Mouse (Mus musculus) frontal cortex, postnatal 36 days (tissue): Measurements from ENCODE around the gene Oosp1.

ENCODE experiments used
- DNase-seq, 2 experiments: peaks; one replicate each; pipeline ENCODE4 v3.0.0; 2022; ENCODE audit warnings: low spot score in 2 of 2

Oosp1 gene

DNA sequence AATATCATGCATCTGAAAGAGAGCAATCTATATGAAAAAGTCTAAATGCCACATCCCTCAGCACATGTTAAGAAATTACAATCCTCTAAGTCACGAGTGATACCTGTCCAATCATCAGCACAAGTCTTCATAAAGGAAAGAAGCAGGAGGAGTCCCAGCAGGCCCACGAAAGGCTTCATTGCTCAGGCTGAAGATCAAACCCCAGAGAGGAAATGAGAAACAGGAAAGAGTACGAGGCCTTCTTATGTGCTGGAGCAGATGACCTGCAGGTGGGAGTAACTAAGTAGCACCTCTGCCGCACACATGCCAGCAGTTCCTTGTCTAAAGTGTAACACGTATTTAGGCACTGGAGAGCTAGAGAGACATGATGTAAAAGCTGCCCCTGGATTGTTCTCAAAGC, at the start of gene Oosp1:
Gene Oosp1, minus strand, starts transcription at position 312 of the 400 bp plus-strand sequence.
- no peak for DNase-seq

GRCm38 (mm10) chr19:11736455-11736854, 45.5 kb upstream of the Oosp1 start:
- DNase-seq, result no peak

DNA sequence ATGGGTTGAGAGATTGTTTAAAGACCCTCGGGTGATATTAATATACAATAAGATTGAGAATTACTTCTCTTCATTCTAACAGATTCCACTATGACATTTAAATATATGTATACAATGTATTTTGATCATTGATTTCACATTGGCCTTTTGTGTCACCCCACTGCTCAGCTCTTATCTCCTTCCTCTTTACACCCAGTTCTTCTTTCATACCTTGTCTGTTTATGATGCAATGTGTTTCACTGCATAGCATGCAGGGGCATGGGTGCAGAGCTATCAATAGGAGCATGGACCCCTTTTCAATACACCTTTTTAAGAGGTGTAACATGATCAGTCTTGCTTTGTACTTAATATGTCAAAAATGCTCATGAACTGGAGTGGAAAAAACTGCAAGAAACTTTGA, 39.3 kb upstream of the Oosp1 start:
- DNase-seq, result no peak

GRCm38 (mm10) chr19:11727304-11727703, 36.4 kb upstream of the Oosp1 start:
- DNase-seq, result no peak

- no peak for DNase-seq
Observed at GRCm38 (mm10) chr19:11725915-11726314, 35.0 kb upstream of the Oosp1 start.

- no peak for DNase-seq
Observed at GRCm38 (mm10) chr19:11724275-11724674, 33.3 kb upstream of the Oosp1 start.

- DNase-seq, result no peak
Observed at GRCm38 (mm10) chr19:11723870-11724269, 32.9 kb upstream of the Oosp1 start.

DNA sequence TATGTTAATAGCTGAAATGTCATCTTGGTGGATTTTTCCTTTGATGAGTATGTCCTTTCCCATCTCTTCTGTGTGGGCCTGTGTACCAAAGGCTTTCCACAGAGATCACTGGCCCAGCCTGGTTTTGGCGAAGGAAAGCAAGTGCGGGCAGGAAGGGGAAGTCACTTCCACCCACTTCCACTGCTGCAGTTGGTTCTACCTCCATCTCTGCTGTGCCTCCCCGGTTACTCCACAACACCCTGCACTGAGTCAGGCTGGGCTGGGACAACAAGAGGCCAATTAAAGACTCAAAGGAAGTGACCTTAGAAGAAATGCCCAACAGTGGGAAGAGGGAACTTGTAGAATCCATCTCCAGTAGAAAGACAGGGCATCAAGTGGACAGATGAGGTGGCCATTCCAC, 29.1 kb upstream of the Oosp1 start:
- no peak for DNase-seq

DNA sequence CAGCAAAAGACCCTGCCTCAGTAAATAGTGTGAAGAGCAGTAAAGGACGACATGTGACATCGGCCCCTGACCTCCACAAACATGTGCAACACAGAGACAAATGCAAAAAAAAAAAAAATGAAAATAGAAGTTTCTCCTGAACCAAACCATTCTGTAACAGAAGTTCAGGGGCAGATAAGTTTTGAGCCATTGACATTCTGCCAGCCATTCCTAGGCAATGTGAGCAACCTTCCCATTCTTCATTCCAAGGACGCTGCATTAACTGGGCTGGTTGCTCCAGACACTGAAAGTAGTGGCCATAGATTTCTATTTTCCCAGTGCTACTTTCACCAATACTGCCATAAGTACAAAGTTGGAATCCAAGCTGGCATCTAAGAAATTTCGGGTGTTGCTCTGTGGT, 21.5 kb upstream of the Oosp1 start:
- no peak for DNase-seq

DNA sequence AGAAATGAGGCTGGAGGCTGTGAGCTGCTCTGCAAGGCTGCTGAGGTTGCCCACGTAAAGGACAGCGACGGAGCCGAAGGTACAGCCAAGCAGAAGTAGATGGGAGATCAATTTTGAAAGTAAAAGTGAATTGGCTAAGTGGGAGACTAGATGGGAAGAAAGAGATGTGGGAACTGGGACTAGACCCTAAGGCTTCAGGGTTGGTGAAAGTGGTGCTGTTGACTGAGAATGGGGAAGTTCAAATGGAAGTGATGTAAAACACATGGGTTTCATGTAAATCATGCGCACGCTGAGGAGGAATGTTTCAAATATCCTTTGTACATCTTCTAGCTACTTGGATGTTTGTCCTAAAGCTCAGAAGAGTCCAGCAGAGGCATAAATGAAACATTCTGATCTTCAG, 7.4 kb upstream of the Oosp1 start:
- DNase-seq, result no peak

DNA sequence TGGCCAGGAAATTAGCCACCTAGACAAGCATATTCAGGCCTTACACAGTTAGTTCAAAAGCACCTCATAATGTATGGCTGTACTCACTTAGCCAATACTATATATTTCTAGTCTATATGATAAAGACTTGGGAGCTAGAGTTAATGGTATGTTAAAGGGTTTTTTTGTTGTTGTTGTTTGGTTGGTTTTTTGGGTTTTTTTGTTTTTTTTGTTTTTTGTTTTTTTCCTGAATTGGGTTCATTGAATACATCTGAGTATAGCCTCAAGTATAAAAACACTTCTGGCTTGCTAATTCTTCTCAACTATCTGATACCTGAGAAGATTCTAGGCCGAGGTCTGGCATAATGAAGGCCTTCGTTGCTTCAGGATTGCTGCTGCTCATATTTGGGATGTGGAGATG, 5.8 kb upstream of the Oosp1 start, which contains the start of gene Oosp3:
Gene Oosp3, plus strand, starts transcription at position 301 of the 400 bp plus-strand sequence.
- no peak for DNase-seq

DNA sequence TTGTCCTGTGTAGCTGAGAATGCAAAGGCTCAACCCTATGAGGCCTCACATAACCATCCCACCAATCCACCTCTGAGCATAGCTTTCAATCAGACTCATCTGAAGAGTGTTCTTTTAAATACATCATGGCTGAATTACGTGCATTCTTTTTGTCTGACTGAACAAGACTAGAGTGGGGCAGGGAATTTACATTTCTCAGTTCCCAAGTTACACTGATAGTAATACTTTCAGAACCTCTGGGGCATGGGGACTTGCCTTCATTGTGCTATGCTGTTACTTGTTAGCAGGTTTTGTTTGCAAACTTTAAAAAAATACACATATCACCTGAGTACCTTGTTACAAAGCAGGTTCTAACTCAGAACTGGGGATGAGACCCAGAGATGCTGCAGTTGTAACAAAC, 504 bp upstream of the Oosp1 start:
- no peak for DNase-seq

DNA sequence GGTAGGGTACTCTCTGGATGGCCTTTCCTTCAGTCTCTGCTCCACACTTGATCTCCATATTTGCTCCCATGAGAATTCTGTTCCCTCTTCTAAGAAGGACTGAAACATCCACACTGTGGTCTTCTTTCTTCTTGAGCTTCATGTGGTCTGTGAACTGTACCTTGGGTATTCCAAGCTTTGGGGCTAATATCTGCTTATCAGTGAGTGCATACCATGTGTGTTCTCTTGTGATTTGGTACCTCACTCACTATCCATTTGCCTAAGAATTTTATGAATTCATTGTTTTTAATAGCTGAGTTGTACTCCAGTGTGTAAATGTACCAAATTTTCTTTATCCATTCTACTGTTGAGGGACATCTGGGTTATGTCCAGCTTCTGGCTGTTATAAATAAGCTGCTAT, 29.4 kb downstream of the Oosp1 start:
- no peak for DNase-seq

GRCm38 (mm10) chr19:11660459-11660858, 30.5 kb downstream of the Oosp1 start, which contains the start of gene Oosp2:
Gene Oosp2 (minus strand): TSS chr19:11660559.
- no peak for DNase-seq

DNA sequence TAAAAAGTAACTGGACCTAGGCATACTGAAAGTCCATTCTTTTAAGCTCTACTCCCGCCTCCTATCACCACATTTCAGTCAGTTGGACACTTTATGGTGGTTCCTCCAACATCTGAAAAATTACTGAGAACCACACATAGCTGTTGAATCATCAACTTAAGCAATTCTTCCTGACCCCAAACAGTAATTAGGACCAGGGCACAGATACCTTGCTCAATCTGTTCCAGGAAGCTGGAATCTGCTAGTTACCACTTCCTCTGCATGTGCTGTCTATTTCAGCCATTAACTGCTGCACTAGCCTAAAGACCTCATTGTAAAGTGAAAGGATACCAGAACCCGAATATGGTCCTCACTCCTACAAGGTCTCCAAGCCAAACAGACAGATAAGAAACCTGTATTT, 31.8 kb downstream of the Oosp1 start:
- DNase-seq, result no peak

GRCm38 (mm10) chr19:11649564-11649963, 41.4 kb downstream of the Oosp1 start:
- no peak for DNase-seq

- no peak for DNase-seq
Observed at GRCm38 (mm10) chr19:11646166-11646565, 44.8 kb downstream of the Oosp1 start.

DNA sequence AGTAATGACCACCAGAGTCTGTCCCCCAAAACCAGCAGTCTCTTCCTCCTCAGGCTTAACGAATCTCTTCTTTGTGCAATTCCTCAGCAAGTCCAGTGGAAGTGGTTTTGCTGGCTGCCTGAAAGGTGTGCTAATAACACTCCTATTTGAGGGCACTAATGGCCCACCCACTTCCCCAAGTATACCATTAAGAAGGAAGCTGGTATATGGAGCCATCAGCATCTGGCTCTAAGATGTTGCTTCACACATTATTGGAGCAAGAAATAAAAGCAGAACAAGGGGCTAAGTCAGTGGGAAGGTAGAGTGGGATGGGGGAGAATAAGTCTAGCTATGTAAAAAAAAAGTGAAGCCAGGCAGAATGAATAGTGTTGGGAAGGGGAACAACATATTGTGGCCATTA, 50.2 kb downstream of the Oosp1 start, which contains the start of gene Ms4a3:
Gene Ms4a3, minus strand, starts transcription at position 120 of the 400 bp plus-strand sequence.
- no peak for DNase-seq

DNA sequence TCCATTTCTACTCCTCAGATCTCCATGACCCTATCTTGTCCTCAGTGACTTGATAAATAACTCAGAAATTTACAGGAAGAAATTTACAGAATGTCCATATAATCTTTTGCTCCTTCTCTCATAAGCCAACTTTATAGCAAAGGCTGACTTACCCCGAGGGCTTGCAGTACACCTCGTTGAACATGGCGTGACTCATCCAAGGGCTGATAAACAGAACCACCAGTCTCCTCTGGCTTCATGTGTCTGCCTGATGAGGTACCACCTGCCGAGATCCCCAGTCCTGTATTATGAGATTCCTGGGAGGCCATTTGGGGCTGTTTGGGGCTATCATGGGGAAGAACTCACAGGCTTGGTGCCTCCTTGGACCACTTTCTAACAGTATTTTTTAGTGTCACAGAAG, 51.9 kb downstream of the Oosp1 start:
- no peak for DNase-seq

- DNase-seq, result no peak
Observed at GRCm38 (mm10) chr19:11635572-11635971, 55.4 kb downstream of the Oosp1 start.

GRCm38 (mm10) chr19:11634330-11634729, 56.6 kb downstream of the Oosp1 start:
- no peak for DNase-seq

DNA sequence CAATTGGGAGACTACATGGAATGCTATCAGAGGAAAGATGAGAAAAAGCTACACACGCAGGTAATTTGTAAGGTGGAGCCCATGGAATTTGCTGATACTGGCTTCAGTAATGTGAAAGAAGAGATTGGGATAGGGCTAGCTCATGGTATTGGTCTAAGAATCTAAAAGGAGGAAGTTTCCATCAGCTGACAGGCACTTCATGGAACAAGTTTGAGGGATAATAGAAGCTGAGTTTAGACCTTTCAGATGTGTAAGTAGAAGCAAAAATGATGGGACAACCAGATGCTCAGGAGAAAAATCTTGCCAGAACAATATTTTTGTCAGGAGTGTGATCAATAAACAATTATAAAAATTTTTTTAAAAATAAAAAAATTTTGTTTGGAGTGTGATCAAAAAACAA, 57.2 kb downstream of the Oosp1 start:
- DNase-seq, result no peak

- no peak for DNase-seq
Observed at GRCm38 (mm10) chr19:11625231-11625630, 65.7 kb downstream of the Oosp1 start.

- no peak for DNase-seq
Observed at GRCm38 (mm10) chr19:11624800-11625199, 66.2 kb downstream of the Oosp1 start.

DNA sequence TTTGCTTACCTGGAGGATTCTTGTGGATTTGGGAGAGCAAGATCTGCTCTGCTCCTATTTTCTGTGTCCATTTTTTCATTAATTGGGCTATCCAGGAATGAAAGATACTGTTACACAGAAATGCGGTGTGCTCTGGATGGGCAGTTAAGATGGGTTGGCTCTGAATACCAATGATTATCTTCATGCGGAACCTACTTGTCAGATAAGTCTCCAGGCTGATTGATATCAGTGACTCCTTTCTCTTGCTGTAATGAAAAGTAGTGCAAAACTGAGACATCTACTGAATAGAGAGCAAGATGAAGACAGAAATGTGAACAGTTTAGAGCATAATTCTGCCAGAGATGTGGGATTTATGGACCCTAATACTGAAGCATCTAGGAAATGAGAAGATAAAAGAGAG, 67.4 kb downstream of the Oosp1 start, which contains the start of gene Ms4a2:
Gene Ms4a2, minus strand, starts transcription at position 169 of the 400 bp plus-strand sequence.
- no peak for DNase-seq
